Mouse (Mus musculus) CD4-positive, CD25-positive, alpha-beta regulatory T cell, adult 4 months (primary cell): ENCODE results near the gene Mrpl1. TPM values are rescaled to one million over a fixed set of nuclear protein-coding genes. Genes with fewer than 3 reads are reported as not detected.
A peak's percentile ranks its signal among the peaks of the same experiment; 100 is the strongest.

Source experiments
- ATAC-seq: one replicate; pipeline ENCODE4 v1.8.0; 2017
- polyA plus RNA-seq, 2 experiments: library from polyadenylated mRNA; unstranded; fragments of 100-300 nt; shearing (Covaris generic); gene quantifications; one replicate each; pipeline ENCODE4 v1.2.1; 2017

The Mrpl1 gene
- polyA plus RNA-seq = 10 to 100 TPM; 23.2 to 24.7 TPM

- ATAC-seq = peak; percentile 68
These were observed at the start of gene Mrpl1 for GRCm38 (mm10) chr5:96209459-96209858. Gene Mrpl1 (plus strand): TSS chr5:96209493.

GRCm38 (mm10) chr5:96160467-96161262 is 48.6 kb upstream of the Mrpl1 start:
- ATAC-seq = no peak

GRCm38 (mm10) chr5:96161263-96161577 is 48.1 kb upstream of the Mrpl1 start:
- no peak for ATAC-seq

GRCm38 (mm10) chr5:96161578-96162398 is 47.5 kb upstream of the Mrpl1 start:
- ATAC-seq = peak; percentile 26

- ATAC-seq = peak; percentile 60
These were observed 46.6 kb upstream of the Mrpl1 start for GRCm38 (mm10) chr5:96162399-96163331.

- ATAC-seq = peak; percentile 2
These were observed 45.8 kb upstream of the Mrpl1 start for GRCm38 (mm10) chr5:96163396-96164020.

GRCm38 (mm10) chr5:96164021-96164411 is 45.3 kb upstream of the Mrpl1 start, which contains the start of gene Cnot6l:
Gene Cnot6l (minus strand): TSS chr5:96164171.
- peak; percentile 63 for ATAC-seq

GRCm38 (mm10) chr5:96166761-96167160 is 42.5 kb upstream of the Mrpl1 start:
- ATAC-seq = no peak

- ATAC-seq = no peak
These were observed 38.9 kb upstream of the Mrpl1 start for GRCm38 (mm10) chr5:96170443-96170842.

GRCm38 (mm10) chr5:96171765-96172164 is 37.5 kb upstream of the Mrpl1 start:
- ATAC-seq = peak; percentile 37

GRCm38 (mm10) chr5:96176121-96176520 is 33.2 kb upstream of the Mrpl1 start:
- ATAC-seq = peak; percentile 61

- peak; percentile 79 for ATAC-seq
These were observed 32.4 kb upstream of the Mrpl1 start for GRCm38 (mm10) chr5:96176879-96177358.

- no peak for ATAC-seq
These were observed 26.1 kb upstream of the Mrpl1 start for GRCm38 (mm10) chr5:96183211-96183610.

- no peak for ATAC-seq
These were observed 25.3 kb upstream of the Mrpl1 start for GRCm38 (mm10) chr5:96183987-96184386.

GRCm38 (mm10) chr5:96189761-96190160 is 19.5 kb upstream of the Mrpl1 start:
- ATAC-seq = no peak

GRCm38 (mm10) chr5:96191251-96191650 is 18.0 kb upstream of the Mrpl1 start:
- ATAC-seq = no peak

GRCm38 (mm10) chr5:96196547-96197052 is 12.7 kb upstream of the Mrpl1 start:
- ATAC-seq = no peak

GRCm38 (mm10) chr5:96198271-96198670 is 11.0 kb upstream of the Mrpl1 start:
- ATAC-seq = no peak

GRCm38 (mm10) chr5:96200269-96200668 is 9.0 kb upstream of the Mrpl1 start:
- ATAC-seq = no peak

- ATAC-seq = peak; percentile 78
These were observed 7.7 kb upstream of the Mrpl1 start for GRCm38 (mm10) chr5:96201462-96202154.

- no peak for ATAC-seq
These were observed 2.4 kb upstream of the Mrpl1 start for GRCm38 (mm10) chr5:96206897-96207296.
